Mouse (Mus musculus): ENCODE data around the gene Irgq.

GRCm38 (mm10) chr7:24506065-24506459 is 24.4 kb upstream of the Irgq start:
- TF ChIP-seq POLR2A (IDR thresholded peaks at IDR 0.05; ENCODE audit: low read depth, low read length) (no peak), ETS1 (conservative IDR thresholded peaks at IDR 0.05; ENCODE audit: low read depth, low read length) (no peak), ZC3H11A (IDR thresholded peaks at IDR 0.05; ENCODE audit: low read depth, low read length) (no peak), ZMIZ1 (IDR thresholded peaks at IDR 0.05; ENCODE audit: low read depth, low read length) (no peak), UBTF (IDR thresholded peaks at IDR 0.05; ENCODE audit: low read depth, low read length) (no peak), CHD2 (IDR thresholded peaks at IDR 0.05; ENCODE audit: low read length) (no peak), CTCF (conservative IDR thresholded peaks at IDR 0.05 in 1 of 2, IDR thresholded peaks at IDR 0.05 in 1 of 2; ENCODE audit: low read depth in 2 of 2, low read length in 2 of 2) (no peak), MYC (IDR thresholded peaks at IDR 0.05; ENCODE audit: low read depth, low read length) (no peak), MAX (IDR thresholded peaks at IDR 0.05; ENCODE audit: low read length) (no peak), TCF12 (IDR thresholded peaks at IDR 0.05; ENCODE audit: low read depth, low read length) (no peak), NRF1 (IDR thresholded peaks at IDR 0.05; ENCODE audit: low read depth, low read length) (no peak), MEF2A (IDR thresholded peaks at IDR 0.05; ENCODE audit: borderline replicate concordance, low read depth, low read length) (no peak), USF1 (IDR thresholded peaks at IDR 0.05; ENCODE audit: low read depth, low read length) (no peak), ZKSCAN1 (IDR thresholded peaks at IDR 0.05; ENCODE audit: borderline replicate concordance, low read depth, low read length) (no peak)

Data from CH12.LX (cell line).